Mouse (Mus musculus) neural tube, embryonic 12.5 days (tissue): ENCODE results near the gene Tmem185a. TPM values are rescaled to one million over a fixed set of nuclear protein-coding genes. Genes with fewer than 3 reads are reported as not detected.

Source experiments
- polyA plus RNA-seq: library from polyadenylated mRNA; unstranded; fragments of >200 nt; fragmentation: Nextera tagmentation; extraction: Ambion mirVana; gene quantifications from 2 replicates; pipeline ENCODE4 v1.2.1, GENCODE M21; 2016

The Tmem185a gene
- polyA plus RNA-seq, 1 experiment from 2014 or later = 44.8 TPM

Other genes with a start within 250 kb of the Tmem185a start
- 6.8 and 7.2 TPM in 2 replicates for gene Ids, start 112.1 kb downstream of the Tmem185a start, polyA plus RNA-seq
- gene 1110012L19Rik, start 91.3 kb downstream of the Tmem185a start, polyA plus RNA-seq = 30.1 and 31.4 TPM in 2 replicates